Mouse (Mus musculus) retina, postnatal 7 days (tissue): ENCODE results near the gene Tmem179b.
"Not testable (repeated sequence)": the region's sequence is repeated elsewhere in the genome, so short reads cannot be mapped to it uniquely, and the experiment has no call there.

ENCODE experiments used
- DNase-seq: peaks from one replicate; pipeline ENCODE4 v3.0.0-alpha.2; 2012; ENCODE audit warnings: low read depth, low spot score

Gene Tmem179b

DNA sequence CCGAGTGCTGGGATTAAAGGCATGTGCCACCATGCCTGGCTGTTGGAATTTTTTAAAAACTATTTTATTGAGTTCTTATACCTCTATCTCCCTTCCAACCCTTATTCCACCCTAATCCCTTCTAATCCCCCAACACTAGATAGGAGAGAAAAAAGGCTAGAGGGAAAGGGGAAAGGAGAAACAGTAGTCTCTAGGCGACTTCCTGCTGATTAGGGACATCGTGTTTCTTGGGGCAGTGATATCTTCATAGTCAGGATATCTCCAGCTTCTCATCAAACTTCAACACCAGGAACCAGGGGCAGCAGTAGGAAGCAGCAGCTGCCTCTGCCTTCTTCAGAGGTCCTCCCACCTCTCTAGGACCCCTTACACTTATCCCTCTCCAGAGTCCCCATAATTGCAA is 39.9 kb downstream of the Tmem179b start:
- DNase-seq = no peak

DNA sequence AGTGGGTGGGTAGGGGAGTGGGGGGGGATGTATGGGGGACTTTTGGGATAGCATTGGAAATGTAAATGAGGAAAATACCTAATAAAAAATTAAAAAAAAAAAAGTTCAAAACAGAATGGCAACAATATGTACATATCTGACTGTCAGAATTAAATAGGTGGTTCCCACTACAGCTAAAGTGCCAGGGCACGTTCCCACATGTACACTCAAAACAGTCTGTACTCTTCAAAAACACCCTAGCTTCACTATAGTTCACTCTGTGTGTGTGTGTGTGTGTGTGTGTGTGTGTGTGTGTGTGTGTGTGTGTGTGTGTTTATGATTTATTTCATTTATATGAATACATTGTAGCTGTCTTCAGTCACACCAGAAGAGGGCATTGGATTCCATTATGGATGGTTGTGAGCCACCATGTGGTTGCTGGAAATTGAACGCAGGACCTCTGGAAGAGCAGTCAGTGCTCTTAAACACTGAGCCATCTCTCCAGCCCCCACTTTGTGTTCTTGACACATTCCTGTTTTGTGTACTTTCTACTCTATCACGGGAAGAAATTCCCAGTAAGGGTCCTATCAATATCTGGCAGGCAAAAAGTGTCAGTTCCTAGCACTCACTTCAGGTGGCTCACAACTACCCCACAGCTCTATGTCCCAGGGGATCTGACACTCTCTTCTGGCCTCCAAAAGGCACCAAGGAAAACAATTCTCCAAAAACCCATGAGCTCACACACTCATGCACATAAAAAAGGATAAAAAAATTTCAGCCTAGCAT is 45.8 kb downstream of the Tmem179b start:
- not testable (repeated sequence) for DNase-seq

DNA sequence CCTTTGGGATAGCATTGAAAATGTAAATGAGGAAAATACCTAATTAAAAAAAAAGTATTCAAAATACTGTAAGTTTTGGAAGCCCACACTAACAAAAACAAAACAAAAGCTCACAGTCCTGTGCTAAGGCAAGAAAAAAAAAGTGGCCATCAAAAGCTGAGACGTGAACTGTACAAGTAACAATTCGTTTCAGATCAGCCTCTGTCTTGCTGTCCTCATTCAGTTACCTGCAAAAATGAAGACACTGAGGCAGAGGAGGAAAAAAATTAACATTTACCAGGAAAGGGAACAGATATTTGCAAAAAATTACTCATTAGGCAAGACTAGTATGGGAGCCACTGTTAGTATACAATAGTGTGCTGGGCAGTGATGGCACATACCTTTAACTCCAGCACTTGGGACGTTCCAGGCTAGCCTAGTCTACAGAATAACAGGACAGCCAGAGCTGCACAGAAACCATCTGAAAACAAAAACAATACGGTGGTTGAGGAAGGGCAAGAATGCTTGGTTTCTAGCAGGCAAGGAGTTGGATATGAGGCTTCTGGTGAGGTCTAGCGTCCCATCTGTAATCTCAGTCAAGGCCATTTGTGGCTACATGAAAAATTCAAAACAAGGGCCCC is 46.7 kb downstream of the Tmem179b start:
- DNase-seq = no peak

DNA sequence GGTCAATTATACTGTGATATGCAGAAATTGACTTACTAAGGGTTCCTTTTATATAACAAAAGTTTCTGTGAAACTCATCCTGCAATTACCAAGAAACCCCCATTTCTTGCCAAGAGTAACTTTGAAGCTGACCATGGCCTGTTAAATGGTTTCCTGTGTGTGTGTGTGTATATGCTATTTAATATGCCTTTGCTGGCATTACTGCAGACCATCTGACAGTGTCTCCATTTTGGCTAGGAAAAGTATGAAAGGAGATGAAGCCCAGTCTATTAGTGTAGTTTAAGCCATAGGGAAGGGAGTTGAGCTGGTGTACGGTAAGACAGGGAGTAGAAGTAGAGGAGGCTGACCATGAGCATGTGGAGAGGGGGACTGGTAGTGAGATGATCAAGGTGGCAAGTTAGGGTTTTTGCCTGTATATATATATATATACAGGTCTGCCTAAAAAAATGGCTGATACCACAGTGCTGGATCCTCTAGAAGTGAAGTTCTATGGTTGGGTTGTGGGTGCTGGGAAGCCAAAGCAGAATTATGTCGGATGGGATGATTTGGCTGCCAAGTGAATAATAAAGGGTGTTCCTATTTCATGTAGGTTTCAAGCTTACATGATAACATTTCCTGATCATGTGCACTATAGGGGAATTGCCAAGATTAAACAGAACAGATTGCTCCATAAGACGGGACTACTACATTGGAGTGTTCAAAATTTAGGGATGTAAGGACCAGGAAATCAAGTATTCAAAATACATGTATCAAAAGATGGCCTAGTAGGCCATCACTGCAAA is 47.5 kb downstream of the Tmem179b start:
- DNase-seq = no peak

DNA sequence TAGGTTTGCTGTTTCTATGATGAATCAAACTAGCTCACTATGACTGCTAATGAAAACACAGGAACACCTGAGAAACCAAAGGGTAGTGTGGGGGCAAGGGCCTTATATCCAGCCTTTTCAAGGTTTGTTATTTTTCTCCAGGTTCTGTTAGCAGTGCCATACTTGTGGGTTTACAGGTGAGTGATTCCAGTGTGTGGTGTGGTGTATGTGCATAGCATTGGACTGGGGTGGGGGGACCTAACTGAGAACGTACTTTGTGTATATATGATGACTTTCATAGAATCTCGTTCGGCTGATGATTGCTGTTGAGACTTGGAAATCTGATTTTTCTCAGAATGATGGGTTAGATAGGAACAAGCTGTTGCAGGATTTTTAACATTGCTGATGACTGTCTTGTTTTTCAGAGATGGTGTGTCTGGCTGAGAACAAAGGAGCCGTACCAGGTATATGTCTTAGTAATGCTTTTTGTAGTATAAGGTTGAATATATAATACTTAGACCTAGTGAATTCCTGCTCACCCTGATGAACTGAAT is 49.1 kb downstream of the Tmem179b start:
- DNase-seq = no peak

DNA sequence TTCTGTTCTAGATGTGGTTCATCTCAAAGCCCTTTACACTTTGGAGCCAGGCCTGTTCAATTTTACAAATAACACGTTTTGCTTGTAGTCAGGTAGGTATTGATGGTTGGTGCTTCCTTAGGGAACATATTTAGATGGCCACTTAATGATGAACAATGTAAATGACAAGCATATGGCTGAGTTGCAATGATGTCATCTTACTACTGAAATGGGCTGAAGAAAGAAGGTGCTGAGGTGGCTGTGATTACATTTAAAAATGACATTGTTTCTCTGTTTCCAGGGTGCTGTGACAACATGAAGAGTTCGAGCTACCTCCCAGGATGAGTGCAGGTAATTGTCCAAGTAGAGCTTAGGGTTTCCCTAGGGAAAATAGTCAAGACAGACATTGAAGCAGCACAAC is 49.9 kb downstream of the Tmem179b start:
- DNase-seq = no peak

DNA sequence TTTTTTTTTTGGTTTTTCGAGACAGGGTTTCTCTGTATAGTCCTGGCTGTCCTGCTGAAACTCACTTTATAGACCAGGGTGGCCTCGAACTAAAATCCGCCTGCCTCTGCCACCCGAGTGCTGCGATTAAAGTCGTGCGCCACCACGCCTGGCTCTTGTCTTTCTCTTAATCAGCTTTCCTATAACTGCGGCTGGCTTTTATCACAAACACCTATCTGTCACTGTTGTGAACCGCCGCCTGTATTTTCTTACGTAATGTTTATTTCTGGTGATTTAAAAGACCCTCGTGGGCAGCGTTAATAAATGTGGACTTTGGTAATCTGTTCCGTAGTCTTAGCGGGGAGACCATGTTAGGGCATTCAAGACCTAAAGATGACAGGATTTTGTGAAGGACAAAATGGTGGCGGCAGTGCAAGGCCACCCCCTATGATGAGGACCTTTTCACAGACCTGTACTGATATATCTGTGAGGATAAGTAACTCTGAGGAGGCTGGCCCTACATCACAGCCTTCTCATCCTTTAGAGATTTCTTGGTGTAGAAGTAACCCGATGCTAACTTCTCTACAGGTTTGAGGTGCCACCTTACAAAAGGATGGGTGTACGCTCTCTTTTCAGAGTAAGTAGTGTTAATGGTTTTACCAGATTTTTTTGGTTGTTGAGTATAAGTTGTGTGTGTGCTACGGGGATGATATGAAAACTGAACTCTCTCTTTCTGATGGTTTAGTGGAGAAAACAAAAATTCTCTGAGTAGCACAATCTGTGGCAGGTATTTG is 50.5 kb downstream of the Tmem179b start:
- no peak for DNase-seq

DNA sequence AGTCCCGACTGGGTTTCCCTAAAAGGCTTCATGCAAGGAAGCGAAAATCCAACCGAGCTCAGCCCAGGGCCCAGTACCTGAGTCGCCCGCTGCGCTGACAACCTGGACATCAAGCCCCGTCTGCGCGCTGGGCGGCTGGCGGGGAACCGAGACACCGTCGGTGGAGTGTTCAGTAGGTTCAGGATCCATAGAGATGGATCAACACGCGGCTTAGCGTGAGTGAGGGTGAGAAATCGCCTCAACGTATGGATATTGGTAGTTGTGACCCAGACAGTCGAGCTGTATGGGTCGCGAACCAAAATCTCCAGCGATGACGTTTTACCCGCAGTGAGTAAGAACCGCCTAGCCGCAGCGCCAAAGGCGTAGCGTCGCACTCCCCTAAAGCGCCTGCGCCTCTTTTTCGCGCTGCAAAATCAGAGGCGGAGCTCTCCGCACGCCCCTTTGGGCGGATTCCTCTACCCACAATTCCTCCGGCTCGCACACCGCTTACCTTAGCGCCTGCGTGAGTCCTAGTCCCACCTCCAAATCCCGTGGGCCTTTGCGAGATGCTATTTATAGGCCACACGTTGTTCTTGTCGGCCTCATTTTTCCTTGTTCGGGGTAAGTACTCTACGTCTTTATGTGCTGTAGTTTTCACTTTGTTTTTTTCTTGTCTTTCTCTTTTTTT is 51.2 kb downstream of the Tmem179b start, which contains the start of gene Slc3a2:
Gene Slc3a2 (minus strand): TSS at position 463 of the 667 bp plus-strand sequence.
- DNase-seq = peak; percentile 94

DNA sequence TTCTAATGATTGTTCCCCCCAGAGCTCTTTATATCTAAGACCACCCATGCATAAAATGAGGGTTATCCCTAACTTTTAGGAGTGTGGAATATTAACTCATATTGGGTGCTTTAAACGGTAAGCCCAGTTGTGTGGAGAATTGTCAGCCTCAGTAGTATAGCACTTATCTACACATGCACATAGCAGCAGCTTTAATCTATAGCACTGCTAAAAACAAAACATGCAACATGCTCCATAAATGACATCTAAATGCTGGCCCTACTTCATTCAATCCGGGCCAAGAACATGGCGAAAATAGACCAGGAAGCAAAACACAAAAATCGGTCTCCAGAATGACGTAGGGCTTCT is 51.7 kb downstream of the Tmem179b start:
- DNase-seq = no peak
